Mouse (Mus musculus): Measurements from ENCODE around the gene Irf6.
A peak's percentile ranks its signal among the peaks of the same experiment; 100 is the strongest.

The Irf6 gene

GRCm38 (mm10) chr1:193156316-193157110 lies 3.6 kb downstream of the Irf6 start:
- DNase-seq (ENCODE audit: low spot score in 2 of 2) = no peak

DNA sequence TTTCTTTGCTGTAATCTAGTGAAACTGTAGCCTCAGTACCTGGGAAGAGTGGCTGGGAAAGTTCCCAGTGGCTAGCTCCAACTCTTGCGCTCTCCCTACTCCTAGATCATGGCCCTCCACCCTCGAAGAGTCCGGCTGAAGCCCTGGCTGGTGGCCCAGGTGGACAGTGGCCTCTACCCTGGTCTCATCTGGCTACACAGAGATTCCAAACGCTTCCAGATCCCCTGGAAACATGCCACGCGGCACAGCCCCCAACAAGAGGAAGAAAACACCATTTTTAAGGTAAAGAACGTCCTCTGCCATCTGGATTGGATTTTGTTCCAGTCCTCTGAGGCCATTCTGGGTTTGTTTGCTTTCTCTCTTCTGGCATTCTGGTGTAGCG lies 4.2 kb downstream of the Irf6 start:
- DNase-seq (ENCODE audit: low spot score in 2 of 2) = no peak

GRCm38 (mm10) chr1:193159163-193159562 lies 6.3 kb downstream of the Irf6 start:
- no peak for DNase-seq (ENCODE audit: low spot score in 2 of 2)

DNA sequence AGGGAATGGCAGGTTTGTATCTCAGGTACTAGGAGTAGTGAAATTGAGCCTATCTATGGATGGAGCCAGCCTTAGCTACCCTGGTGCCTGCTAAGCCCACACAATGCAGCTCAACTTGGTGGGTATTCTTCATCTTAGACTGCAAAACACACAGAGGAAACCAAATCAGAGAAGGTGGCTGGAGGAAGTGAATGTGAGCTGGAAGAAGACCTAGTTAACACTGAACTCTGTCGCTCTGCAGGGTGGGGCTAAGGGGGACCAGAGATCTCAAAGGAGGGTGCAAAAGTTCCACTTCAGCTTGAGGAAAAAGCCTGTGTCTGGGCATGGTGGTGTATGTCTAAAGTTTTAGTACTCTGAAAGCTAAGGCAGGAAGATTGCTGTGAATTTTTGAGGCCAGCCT lies 6.7 kb downstream of the Irf6 start:
- DNase-seq (ENCODE audit: low spot score in 2 of 2) = no peak

- DNase-seq (ENCODE audit: low spot score in 2 of 2) = peak in 1 of 2 experiments; percentile 35
Measured at GRCm38 (mm10) chr1:193160317-193161032, 7.6 kb downstream of the Irf6 start.

DNA sequence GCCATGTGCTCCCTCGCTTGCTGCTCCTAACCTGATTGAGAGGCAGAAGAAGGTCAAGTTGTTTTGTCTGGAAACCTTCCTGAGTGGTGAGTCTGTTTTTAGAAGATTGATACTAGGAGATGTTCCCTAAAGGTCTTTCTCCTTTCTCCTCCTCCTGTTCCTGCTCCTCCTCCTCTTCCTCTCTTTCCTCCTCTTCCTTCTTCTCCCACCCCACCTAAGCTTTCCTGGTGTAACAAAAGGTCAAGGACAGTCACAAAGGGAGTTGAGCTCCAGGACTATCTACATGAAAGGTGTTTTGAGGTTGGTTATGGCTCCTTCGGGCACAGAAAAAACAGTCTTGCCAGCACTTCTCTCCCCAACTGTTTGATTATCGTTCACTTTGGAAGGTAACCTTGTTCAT lies 14.8 kb downstream of the Irf6 start, which contains the start of gene A130010J15Rik:
TSS of gene A130010J15Rik (plus strand) at position 301 of the 400 bp plus-strand sequence.
- DNase-seq (ENCODE audit: low spot score in 2 of 2) = no peak

DNA sequence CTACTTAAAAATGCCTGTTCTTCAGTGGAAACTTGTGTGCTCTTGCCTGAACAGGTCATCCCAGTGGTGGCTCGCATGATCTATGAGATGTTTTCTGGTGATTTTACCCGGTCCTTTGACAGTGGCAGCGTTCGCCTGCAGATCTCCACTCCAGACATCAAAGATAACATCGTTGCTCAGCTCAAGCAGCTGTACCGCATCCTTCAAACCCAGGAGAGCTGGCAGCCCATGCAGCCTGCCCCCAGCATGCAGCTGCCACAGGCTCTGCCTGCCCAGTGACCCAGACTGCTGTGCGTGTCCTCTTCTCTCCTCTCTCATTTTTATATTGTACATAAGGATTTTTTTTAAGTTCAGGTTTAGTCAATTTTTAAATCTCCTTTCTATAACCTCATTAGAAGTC lies 16.3 kb downstream of the Irf6 start:
- DNase-seq (ENCODE audit: low spot score in 2 of 2) = no peak

- peak in 1 of 2 experiments; percentile 41 for DNase-seq (ENCODE audit: low spot score in 2 of 2)
Measured at GRCm38 (mm10) chr1:193169856-193170255, 16.9 kb downstream of the Irf6 start.

DNA sequence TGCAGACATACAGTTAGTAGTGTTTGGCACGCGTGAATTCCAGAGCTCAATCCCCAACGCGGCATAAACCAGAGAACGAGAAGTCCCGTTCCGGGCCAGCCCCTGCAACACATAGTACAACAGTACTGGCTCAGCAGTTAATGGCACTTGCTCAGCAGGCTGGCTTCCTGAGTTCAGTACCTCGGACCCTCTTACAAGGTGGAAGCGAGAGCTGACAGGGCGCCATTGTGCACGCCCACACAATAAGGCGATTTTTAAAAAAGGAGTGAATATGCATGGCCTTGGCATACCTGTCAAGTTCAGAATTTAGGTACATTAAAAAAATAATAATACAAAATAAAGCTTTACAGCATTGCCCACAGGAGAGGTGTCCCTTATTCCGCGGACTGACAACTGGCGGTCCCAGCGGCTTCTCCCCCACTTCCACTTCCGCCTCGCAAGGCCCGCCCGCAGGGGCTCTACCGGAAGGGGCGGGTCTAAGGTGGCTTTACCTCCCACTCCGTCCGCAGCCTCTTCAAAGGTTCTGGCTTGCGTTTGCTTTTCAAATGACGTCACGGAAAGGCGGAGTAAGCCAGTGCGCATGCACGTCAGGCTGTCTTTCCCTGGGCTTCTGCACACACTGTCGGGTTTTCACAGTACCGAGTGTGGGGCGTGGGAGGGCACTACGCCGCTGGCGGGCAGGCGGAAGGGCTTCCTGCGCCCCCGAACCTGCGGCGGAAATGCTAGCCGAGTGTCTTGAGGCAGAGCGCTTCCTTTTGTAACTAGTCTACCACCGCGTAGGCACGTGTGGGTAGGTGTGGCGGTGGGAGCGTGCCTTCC lies 20.3 kb downstream of the Irf6 start:
- DNase-seq (ENCODE audit: low spot score in 2 of 2) = peak; percentile 89 to 94

DNA sequence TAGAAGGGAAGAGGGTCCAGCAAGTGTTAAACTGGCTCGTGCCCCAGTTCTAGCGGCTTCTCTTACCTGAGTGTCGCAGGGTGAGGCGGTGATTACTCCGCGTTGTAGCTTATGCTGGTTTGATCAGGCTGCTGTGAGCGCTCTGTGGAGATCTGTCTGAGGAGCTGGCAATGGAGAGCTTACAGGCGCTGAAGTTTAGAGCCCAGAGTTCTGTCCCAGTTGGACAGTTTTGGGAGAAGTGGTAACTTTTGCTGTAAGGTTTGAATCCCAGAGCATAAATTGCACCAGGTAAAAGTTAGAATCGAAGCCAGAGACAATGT lies 20.9 kb downstream of the Irf6 start:
- DNase-seq (ENCODE audit: low spot score in 2 of 2) = no peak

- no peak for DNase-seq (ENCODE audit: low spot score in 2 of 2)
Measured at GRCm38 (mm10) chr1:193174143-193174733, 21.3 kb downstream of the Irf6 start.

GRCm38 (mm10) chr1:193181104-193181503 lies 28.2 kb downstream of the Irf6 start:
- no peak for DNase-seq (ENCODE audit: low spot score in 2 of 2)

DNA sequence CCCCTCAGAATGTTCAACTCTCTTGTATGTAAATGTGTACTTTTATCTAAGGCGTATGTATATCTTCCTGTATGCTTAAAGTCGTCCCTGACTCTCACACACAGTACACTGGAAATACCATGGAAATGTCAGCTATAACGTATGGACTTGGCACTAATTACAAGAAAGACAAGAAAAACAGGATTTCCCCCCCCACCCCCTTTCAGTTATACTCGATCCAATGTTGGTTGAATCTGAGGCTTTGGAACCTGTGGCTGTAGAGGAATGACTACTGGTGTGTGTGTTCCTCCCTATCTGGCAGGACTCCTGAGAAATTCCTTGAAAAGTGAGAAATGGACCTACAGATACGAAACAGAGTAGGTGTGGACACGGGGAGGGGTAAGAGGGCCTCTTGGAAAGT lies 35.3 kb downstream of the Irf6 start:
- DNase-seq (ENCODE audit: low spot score in 2 of 2) = no peak

DNA sequence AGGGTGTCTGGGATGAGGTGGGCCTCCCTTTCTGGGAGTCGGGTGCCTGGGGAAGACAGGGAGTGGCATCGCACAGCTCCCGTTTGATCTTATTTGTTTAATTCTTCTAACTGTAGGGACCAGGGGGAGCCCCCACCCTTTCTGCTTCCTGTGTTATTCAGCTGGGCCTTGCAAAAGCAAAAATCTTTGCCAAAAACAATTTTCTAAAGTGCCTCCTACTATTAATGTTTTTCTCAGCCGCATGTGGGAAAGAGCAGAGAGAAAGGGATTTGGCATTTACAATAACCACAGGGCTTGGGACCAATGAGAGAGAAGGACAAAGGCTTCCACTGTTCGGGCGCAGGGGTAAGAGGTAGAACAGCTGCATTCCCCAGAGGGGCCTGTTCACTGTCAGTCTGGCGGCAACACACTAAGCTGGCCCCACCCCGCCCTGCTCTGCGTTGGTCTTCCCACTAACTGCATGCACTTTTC lies 36.3 kb downstream of the Irf6 start:
- peak in 1 of 2 experiments; percentile 37 for DNase-seq (ENCODE audit: low spot score in 2 of 2)

- DNase-seq (ENCODE audit: low spot score in 2 of 2) = no peak
Measured at GRCm38 (mm10) chr1:193189771-193190170, 36.9 kb downstream of the Irf6 start.

GRCm38 (mm10) chr1:193191675-193192283 lies 38.9 kb downstream of the Irf6 start:
- DNase-seq (ENCODE audit: low spot score in 2 of 2) = no peak

- no peak for DNase-seq (ENCODE audit: low spot score in 2 of 2)
Measured at GRCm38 (mm10) chr1:193194416-193195140, 41.7 kb downstream of the Irf6 start.

DNA sequence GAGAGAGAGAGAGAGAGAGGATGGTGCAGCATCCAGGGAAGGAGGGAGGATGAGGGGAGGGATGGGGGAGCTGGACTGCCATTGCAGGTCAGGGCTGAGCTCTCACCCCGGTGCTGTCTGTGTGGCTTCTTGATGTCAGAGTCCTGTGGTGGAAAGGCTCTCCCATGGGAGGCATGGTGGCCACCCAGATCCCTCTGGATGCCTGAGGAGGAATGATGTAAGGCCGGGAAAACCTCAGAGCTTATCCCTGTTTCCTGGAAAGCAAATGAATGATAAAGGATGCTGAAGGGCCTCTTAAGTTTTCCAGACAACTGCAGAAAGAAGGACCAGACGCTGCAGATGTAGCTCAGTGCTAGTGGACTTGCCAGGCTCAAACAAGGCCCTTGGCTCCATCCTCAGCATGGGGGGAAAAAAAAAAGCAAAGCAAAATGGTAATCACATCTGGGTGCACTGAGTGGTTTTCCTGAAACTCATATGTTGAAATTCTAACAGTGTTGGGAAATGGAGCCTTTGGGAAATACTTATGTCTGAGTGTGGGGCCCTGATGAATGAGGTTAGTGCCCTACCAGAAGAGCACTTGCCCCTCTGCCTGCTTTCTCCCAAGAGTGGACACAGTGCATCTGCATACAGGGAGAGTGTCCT lies 42.4 kb downstream of the Irf6 start:
- no peak for DNase-seq (ENCODE audit: low spot score in 2 of 2)

- DNase-seq (ENCODE audit: low spot score in 2 of 2) = no peak
Measured at GRCm38 (mm10) chr1:193197494-193198205, 44.7 kb downstream of the Irf6 start.

DNA sequence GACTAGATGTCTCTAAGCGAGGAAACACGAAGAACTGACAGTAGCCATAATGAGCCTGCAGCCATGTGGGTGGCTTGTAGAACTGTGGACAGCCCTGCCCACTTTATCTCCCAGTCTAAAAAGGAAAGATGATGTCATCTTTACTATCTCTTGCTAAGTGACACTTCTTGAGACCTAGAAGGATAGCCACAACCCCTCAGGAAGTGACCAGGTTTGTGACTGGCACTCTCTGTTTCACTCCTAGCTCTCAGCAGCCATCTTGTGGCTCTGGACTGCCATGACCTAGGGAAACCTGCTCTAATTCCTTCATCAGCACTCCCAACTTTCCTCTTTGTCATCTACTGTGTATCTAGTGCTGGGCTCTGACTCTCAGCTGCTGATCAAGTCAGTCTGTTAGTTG lies 45.4 kb downstream of the Irf6 start:
- no peak for DNase-seq (ENCODE audit: low spot score in 2 of 2)

Measured in urinary bladder, adult 18-20 months (tissue).